Mouse (Mus musculus) Patski (cell line): ENCODE measurements around the gene Meis2. TPM values are rescaled to one million over a fixed set of nuclear protein-coding genes. Genes with fewer than 3 reads are reported as not detected.

Source experiments
- ATAC-seq: fragments of 100-300 bp; one replicate; pipeline ENCODE4 v1.8.0; 2021
- CTCF ChIA-PET: fragments of 350-600 bp; sonication (Branson Sonifier 250); formaldehyde crosslinking; loops from one replicate; lab custom pipeline; 2022; ENCODE audit warnings: inconsistent platforms; lab: Charles Lee
- POLR2A ChIA-PET: fragments of 350-600 bp; sonication (Branson Sonifier 250); formaldehyde crosslinking; loops from one replicate; lab custom pipeline; 2022; ENCODE audit warnings: antibody characterized with exemption, inconsistent platforms; lab: Charles Lee
- DNase-seq: peaks from one replicate; pipeline ENCODE4 v3.0.0-alpha.2; 2011; ENCODE audit warnings: low read depth, low spot score
- H3K27me3 ChIP-seq: fragments of 371-371 bp; one replicate; pipeline ENCODE4 v1.5.1; 2021
- CTCF ChIP-seq: fragments of 100-300 bp; IDR thresholded peaks from one replicate; pipeline ENCODE4 v1.5.1; 2021
- in situ Hi-C: fragments of 300-500 bp; cut with MboI; formaldehyde crosslinking; loops from 3 replicates; pipeline ENCODE4 v1.11.1; 2018; ENCODE audit warnings: low pct_unique_long_range_greater_than_20kb, mixed read lengths
- polyA plus RNA-seq: library from polyadenylated mRNA; unstranded; gene quantifications from one replicate; pipeline ENCODE4 v1.2.3, GENCODE M21; 2021

Meis2 gene
- polyA plus RNA-seq, 1 experiment from 2014 or later: 52.9 TPM

DNA sequence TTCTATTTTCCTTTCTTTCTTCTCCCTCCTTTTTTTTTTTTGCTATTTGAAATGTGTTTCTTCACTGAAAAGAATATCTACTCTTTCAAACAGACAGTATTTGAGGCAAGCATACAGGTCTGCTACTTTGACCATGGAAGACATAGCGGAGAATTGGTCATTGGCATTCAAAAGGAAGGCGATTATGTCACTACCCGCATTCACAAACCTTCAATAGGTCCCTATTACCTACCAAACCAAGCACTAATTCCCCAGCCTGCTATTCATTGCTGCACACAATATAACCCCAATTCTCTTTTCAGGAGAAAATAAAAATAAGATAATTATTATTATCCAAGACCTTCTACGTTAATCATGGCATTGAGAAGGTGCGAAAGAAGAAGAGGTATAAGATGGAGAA, 30.3 kb downstream of the Meis2 start:
- ATAC-seq: no peak
- H3K27me3 ChIP-seq: no peaks in the 10 kb centered on the region
- ChIA-PET CTCF (no interaction called here), POLR2A (interaction anchor here (1.1 kb wide), 1 partner anchor 11 kb away, joined by 3 read pairs; no protein-coding TSS in a partner anchor)
- TF ChIP-seq CTCF: no peak
- in situ Hi-C loops: no loop called here
- DNase-seq: no peak

DNA sequence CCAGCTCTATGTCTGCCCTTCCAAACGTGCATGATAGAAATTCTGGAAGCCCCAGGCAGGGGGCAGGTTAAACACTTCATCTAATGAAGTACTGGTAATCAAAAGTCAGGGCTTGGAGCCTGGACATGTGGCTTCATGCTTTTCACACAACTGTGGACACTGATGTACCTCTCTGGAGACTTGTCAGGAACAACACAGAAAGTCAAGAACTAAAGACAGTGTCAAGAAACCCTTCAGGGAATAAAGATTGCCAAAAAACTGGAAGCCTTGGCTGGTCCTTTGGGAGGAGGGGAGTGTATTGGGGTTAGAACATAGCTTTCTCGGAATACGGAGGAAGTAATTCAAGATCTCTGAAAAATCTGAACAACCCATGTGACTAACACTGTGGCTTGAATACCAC, 37.5 kb downstream of the Meis2 start:
- CTCF ChIA-PET: interaction anchor here (1.7 kb wide), 1 partner anchor 16 kb away, joined by 3 read pairs; no protein-coding TSS in a partner anchor
- in situ Hi-C loops: no loop called here
- no peaks in the 10 kb centered on the region for H3K27me3 ChIP-seq
- no peak for TF ChIP-seq CTCF
- ATAC-seq (no peak), DNase-seq (no peak)
- POLR2A ChIA-PET: no interaction called here

- ATAC-seq (no peak), DNase-seq (no peak)
- no peaks in the 10 kb centered on the region for H3K27me3 ChIP-seq
- ChIA-PET CTCF (no interaction called here), POLR2A (no interaction called here)
- TF ChIP-seq CTCF: no peak
- in situ Hi-C loops: no loop called here
These were observed 42.8 kb downstream of the Meis2 start for GRCm38 (mm10) chr2:116022876-116023275.

DNA sequence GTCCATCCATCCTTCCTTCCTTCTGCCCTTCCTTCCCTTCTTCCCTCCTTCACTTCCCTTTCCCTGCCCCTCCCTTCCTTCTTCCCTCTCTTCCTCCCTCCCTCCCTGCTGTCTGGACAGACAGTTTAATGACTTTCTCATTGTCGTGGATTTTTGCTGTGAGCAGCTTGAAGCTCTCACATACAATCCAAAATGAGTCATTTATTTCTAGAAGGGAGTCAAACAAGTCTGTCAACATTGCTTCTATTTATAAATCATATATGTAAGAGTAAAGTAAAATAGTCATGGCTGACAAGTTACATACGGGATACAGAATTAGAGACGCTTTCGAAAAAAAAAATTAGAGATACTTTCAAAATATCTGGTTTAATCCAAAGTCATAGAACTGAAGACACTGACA, 43.7 kb downstream of the Meis2 start:
- POLR2A ChIA-PET: no interaction called here
- CTCF ChIA-PET: interaction anchor here (1.3 kb wide), 1 partner anchor 16 kb away, joined by 3 read pairs; no protein-coding TSS in a partner anchor
- TF ChIP-seq CTCF: no peak
- in situ Hi-C loops: no loop called here
- DNase-seq (no peak), ATAC-seq (no peak)
- no peaks in the 10 kb centered on the region for H3K27me3 ChIP-seq

DNA sequence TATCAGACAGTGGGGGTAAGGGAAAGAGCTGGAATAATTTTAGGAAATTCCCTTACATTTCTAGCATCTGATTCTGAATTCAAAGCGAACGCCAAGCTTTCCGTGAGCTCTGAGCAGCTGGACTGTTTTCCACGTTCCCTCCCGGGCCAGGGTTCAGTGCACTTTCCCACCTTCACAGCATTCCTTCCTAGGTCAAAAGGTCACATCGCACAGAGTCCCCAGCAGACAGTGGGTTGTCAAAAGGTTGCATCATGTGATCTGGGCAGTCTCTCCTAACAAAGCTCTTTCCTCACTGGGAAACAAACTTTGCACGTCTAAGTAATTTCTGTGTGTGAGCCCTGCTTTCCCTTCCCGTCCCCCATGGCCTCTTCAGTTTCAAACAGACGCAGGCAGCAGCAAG, 44.6 kb downstream of the Meis2 start:
- no peak for TF ChIP-seq CTCF
- H3K27me3 ChIP-seq: no peaks in the 10 kb centered on the region
- no peak for ATAC-seq
- ChIA-PET CTCF (interaction anchor here (1.3 kb wide), 1 partner anchor 15 kb away, joined by 3 read pairs; no protein-coding TSS in a partner anchor), POLR2A (no interaction called here)
- in situ Hi-C loops: no loop called here
- DNase-seq: no peak

DNA sequence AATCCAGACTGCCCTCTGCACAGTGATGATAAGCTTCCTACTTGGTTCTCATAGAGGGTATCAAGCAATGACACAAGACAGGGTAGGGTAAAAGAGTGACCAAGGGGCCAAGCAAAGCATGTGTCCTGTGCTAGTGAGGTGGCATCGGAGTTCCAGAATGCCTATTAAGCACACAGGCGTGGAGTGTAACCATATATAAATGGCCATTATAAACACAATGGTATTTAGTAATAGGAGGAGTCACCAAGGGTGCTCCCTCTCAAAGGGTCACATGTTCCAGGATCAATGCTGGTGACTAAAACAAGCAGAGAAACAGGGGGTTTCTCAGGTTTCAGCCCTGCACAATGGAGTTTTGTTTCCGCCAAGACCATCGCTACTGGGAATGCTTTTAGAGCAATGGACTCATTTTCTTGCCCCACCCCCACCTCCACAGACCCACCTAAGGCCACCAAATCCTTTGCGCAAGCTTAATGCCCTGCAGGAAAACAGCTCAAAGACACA, 45.1 kb downstream of the Meis2 start:
- ATAC-seq (no peak), DNase-seq (no peak)
- ChIA-PET POLR2A (no interaction called here), CTCF (no interaction called here)
- in situ Hi-C loops: no loop called here
- H3K27me3 ChIP-seq: no peaks in the 10 kb centered on the region
- no peak for TF ChIP-seq CTCF

GRCm38 (mm10) chr2:116019959-116020358, 45.7 kb downstream of the Meis2 start:
- POLR2A ChIA-PET: no interaction called here
- CTCF ChIA-PET: no interaction called here
- DNase-seq (no peak), ATAC-seq (no peak)
- in situ Hi-C loops: no loop called here
- no peak for TF ChIP-seq CTCF
- no peaks in the 10 kb centered on the region for H3K27me3 ChIP-seq

DNA sequence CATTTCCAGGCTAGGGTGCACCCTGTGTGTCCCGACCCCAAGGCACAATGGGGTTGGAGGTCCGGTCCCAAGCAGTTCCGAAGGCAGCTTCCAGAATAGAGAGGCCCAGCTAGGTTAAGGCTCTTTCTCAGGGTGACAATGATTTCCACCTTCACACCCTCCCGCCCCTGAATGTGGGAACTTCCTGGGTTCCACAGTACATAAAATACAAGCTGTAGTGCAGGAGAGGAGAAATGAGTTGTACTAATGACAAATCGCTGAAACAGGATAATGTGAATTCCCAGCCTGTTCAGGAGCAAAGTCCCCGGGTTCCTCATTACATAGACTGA, 46.2 kb downstream of the Meis2 start:
- in situ Hi-C loops: no loop called here
- no peak for DNase-seq

DNA sequence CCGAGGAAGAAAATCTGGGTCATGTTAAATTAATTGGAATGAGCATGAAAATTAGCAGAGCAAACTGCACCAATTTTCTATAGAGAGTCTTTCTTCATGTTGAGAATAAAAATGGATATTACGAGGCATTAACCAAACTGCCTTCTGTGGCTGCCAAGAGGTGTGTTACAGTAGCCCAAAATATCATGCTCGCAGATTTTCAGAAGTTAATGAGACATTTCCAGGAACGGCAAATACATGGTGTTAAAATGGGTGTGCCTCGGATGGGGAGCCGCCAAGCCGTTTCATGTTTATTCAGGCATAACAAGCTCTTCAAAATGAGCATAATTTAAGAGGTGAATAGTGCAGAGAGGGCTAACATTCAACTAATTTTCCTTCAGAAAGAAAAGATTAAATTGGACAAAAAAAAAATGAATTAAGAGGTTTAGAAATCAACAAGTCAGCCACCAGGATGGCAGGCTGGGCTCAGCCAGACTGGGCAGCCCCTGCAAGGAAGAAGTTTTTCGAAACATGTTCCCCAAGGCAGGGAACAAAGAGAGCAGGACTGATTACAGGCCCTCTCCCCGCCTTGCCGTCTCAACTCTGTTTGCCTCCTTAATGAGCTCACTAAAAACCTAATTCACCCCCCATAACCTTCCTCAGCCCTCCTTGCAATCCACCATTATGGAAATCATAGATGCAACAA, 46.7 kb downstream of the Meis2 start:
- ATAC-seq (no peak), DNase-seq (no peak)
- no peaks in the 10 kb centered on the region for H3K27me3 ChIP-seq
- ChIA-PET POLR2A (interaction anchor here (0.6 kb wide), 1 partner anchor 794 kb away, joined by 6 read pairs; no protein-coding TSS in a partner anchor), CTCF (no interaction called here)
- no peak for TF ChIP-seq CTCF
- in situ Hi-C loops: no loop called here

More for the DNA sequence above, 46.2 kb downstream of the Meis2 start:
- no peaks in the 10 kb centered on the region for H3K27me3 ChIP-seq
- ATAC-seq: no peak
- ChIA-PET POLR2A (interaction anchor here (0.6 kb wide), 1 partner anchor 794 kb away, joined by 6 read pairs; no protein-coding TSS in a partner anchor), CTCF (no interaction called here)
- TF ChIP-seq CTCF: no peak

DNA sequence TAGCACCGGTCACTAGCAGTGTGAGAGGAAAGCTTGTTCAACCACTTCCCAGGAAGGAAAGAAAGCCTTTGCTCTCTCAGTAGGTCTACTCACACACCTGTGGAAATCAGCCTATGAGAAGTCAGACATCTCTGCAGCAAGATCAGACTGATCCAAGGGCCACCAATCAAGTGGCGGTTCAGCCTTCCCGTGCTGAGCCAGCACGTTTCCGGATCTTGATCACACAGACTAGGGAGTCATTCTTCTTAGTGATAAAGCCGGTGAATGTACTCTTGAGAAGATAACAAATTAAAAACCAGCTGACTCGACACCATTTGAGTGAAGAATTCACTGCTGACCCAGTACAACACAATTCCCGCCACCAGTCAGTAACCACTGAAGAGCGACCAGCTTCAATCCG, 50.1 kb downstream of the Meis2 start:
- ATAC-seq (no peak), DNase-seq (no peak)
- CTCF ChIA-PET: no interaction called here
- H3K27me3 ChIP-seq: no peaks in the 10 kb centered on the region
- in situ Hi-C loops: no loop called here
- no peak for TF ChIP-seq CTCF
- POLR2A ChIA-PET: no interaction called here

- in situ Hi-C loops: no loop called here
- DNase-seq (no peak), ATAC-seq (no peak)
- ChIA-PET POLR2A (no interaction called here), CTCF (interaction anchor here (1.5 to 1.8 kb wide), 3 partner anchors 26 to 41 kb away, joined by 3 to 4 read pairs (median 3); no protein-coding TSS in a partner anchor)
- no peaks in the 10 kb centered on the region for H3K27me3 ChIP-seq
- no peak for TF ChIP-seq CTCF
These were observed 55.2 kb downstream of the Meis2 start for GRCm38 (mm10) chr2:116010469-116010868.
